Mouse (Mus musculus) embryonic fibroblast, embryonic 13.5 days (primary cell): ENCODE results near the gene Zcchc13.

Experiments
- CTCF ChIP-seq: IDR thresholded peaks from 2 replicates; pipeline ENCODE4 v1.5.1; 2011; ENCODE audit warnings: mild to moderate bottlenecking, control low read depth, low read length, moderate library complexity, borderline replicate concordance; ENCODE audit not compliant: insufficient read depth
- POLR2A ChIP-seq: IDR thresholded peaks from 2 replicates; pipeline ENCODE4 v1.6.1; 2011; ENCODE audit warnings: low read depth, mild to moderate bottlenecking, control low read depth, low read length, moderate library complexity

DNA sequence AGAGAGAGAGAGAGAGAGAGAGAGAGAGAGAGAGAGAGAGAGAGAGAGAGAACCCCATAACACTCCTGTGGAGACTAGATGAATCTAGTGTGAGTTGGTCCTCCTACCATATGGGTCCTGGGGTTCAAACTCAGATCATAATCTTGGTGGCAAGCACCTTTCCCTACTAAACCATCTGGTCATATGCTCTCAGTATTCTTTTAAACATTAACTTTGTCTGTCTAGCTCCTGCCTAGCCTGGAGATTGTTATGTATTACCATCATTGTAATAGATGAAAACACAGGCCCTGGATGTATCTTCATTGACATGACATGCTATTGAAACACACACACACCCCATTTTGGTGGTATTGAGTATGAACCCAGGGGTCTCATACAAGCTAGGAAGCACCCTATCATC lies 5.6 kb downstream of the Zcchc13 start:
- no peak for TF ChIP-seq CTCF
- TF ChIP-seq POLR2A = no peak
